Mouse (Mus musculus) forebrain, embryonic 11.5 days (tissue): Measurements from ENCODE around the gene Calm1. TPM values are rescaled to one million over a fixed set of nuclear protein-coding genes. Genes with fewer than 3 reads are reported as not detected.

Experiments
- polyA plus RNA-seq: library from polyadenylated mRNA; unstranded; fragments of >200 nt; fragmentation: Nextera tagmentation; extraction: Ambion mirVana; gene quantifications from 2 replicates; pipeline ENCODE4 v1.2.1, GENCODE M21; 2014

The Calm1 gene
- polyA plus RNA-seq, 1 experiment from 2014 or later, result 1,283 TPM

Other genes with a start within 250 kb of the Calm1 start
- 0.33 and 0.79 TPM in 2 replicates for gene Kcnk13, start 234.9 kb upstream of the Calm1 start, polyA plus RNA-seq
- 403 and 404 TPM in 2 replicates for gene Psmc1, start 89.3 kb upstream of the Calm1 start, polyA plus RNA-seq
- 14.4 and 16.2 TPM in 2 replicates for gene Nrde2, start 39.8 kb upstream of the Calm1 start, polyA plus RNA-seq